Mouse (Mus musculus) hindbrain, embryonic 10.5 days (tissue): ENCODE results near the gene Thoc6. TPM values are rescaled to one million over a fixed set of nuclear protein-coding genes. Genes with fewer than 3 reads are reported as not detected.

Source experiments
- DNase-seq: peaks from one replicate; pipeline ENCODE4 v3.0.0-alpha.2; 2017; ENCODE audit warnings: low spot score
- H3K27ac ChIP-seq: fragments of 300-500 bp; sonication (generic); 2 replicates; pipeline ENCODE4 v1.5.1; 2016; ENCODE audit warnings: mild to moderate bottlenecking, moderate library complexity
- H3K27me3 ChIP-seq: fragments of 300-500 bp; sonication (generic); 2 replicates; pipeline ENCODE4 v1.6.1; 2016; ENCODE audit warnings: mild to moderate bottlenecking; ENCODE audit not compliant: poor library complexity, insufficient read depth, severe bottlenecking
- H3K36me3 ChIP-seq: fragments of 300-500 bp; sonication (generic); 2 replicates; pipeline ENCODE4 v1.6.1; 2016; ENCODE audit warnings: mild to moderate bottlenecking, moderate library complexity
- H3K4me1 ChIP-seq: fragments of 300-500 bp; sonication (generic); replicated peaks from 2 replicates; pipeline ENCODE4 v1.6.1; 2016; ENCODE audit warnings: mild to moderate bottlenecking
- H3K4me3 ChIP-seq: fragments of 300-500 bp; sonication (generic); 2 replicates; pipeline ENCODE4 v1.5.1; 2016; ENCODE audit warnings: mild to moderate bottlenecking, moderate library complexity
- H3K9me3 ChIP-seq: fragments of 300-500 bp; sonication (generic); 2 replicates; pipeline ENCODE4 v1.6.1; 2016; ENCODE audit warnings: mild to moderate bottlenecking, moderate library complexity
- WGBS: fragments of 180-500 bp; shearing (Covaris S2); methylation state at CpG from one replicate; pipeline ENCODE4 v1.1.7; 2016; 5-methylcytosine and 5-hydroxymethylcytosine counted together
- polyA plus RNA-seq: library from polyadenylated mRNA; unstranded; fragments of >200 nt; fragmentation: Nextera tagmentation; extraction: Ambion mirVana; gene quantifications from 2 replicates; pipeline ENCODE4 v1.2.1, GENCODE M21; 2016

Thoc6 gene
- 72.7 and 80.2 TPM in 2 replicates for polyA plus RNA-seq

DNA sequence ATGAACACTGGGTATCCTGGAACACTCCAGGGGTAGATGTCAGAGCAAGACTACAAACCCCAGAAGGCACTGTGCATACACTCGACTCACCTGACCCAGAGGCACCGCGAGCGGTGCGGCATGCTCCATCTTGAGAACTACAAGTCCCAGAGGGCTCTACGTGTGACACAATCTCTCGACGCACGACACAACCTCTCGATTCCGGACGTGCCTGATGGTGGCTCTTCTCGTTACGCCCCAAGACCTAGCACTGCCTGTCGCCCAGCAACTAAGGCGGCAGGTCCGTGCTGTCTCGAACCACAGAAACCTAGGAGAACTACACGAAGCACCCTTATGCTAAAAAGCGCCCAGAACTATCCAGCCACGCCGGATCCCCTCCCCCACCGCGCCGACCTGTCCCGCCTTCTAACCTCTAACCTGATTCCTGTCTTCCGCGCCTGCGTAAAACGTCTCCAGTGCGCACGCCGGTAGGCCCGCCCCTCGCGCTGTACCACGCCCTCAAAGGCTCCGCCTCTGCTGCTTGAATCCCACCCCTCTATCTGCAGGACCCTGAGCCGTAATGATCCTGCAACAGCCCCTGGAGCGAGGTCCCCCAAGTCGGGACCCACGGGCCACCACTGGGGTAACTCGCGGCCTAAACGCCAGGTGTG is at the start of gene Thoc6, which contains the start of gene Hcfc1r1:
Gene Thoc6, minus strand, starts transcription at position 459 of the 650 bp plus-strand sequence.
Gene Hcfc1r1, plus strand, starts transcription at position 173 of the 650 bp plus-strand sequence.
- peak; percentile 94 for DNase-seq
- Histone ChIP-seq H3K36me3 (peaks cover 23% of the 10 kb centered on the region), H3K27ac (peak within 1 kb of the TSS; percentile 93), H3K9me3 (no peaks in the 10 kb centered on the region), H3K27me3 (peaks cover 45% of the 10 kb centered on the region), H3K4me1 (peaks cover 52% of the 10 kb centered on the region), H3K4me3 (peak within 1 kb of the TSS; percentile 70)
- WGBS = under 1% methylated on average over 45 of the region's 45 CpGs

GRCm38 (mm10) chr17:23722376-23723125 is 48.9 kb upstream of the Thoc6 start, which contains the start of gene 1520401A03Rik:
Gene 1520401A03Rik (minus strand): TSS chr17:23722783.
- no peak within 1 kb of the TSS for H3K4me3 ChIP-seq
- DNase-seq = no peak

GRCm38 (mm10) chr17:23721886-23722285 is 48.2 kb upstream of the Thoc6 start:
- Histone ChIP-seq H3K27me3 (peaks cover 11% of the 10 kb centered on the region; the same call in 1 of the 2 replicates), H3K27ac (no peak overlapping the region), H3K9me3 (no peaks in the 10 kb centered on the region), H3K36me3 (no peaks in the 10 kb centered on the region), H3K4me1 (peaks cover 15% of the 10 kb centered on the region), H3K4me3 (no peak overlapping the region)
- DNase-seq = no peak
- 80% methylated on average over 2 of the region's 2 CpGs for WGBS

More at GRCm38 (mm10) chr17:23722376-23723125, 48.9 kb upstream of the Thoc6 start, which contains the start of gene 1520401A03Rik:
- no peak within 1 kb of the TSS for H3K27ac ChIP-seq
- peaks cover 22% of the 10 kb centered on the region for H3K4me1 ChIP-seq
- no peaks in the 10 kb centered on the region for H3K36me3 ChIP-seq
- H3K27me3 ChIP-seq = peaks cover 11% of the 10 kb centered on the region; the same call in 1 of the 2 replicates
- 79% methylated on average over 7 of the region's 7 CpGs for WGBS
- no peaks in the 10 kb centered on the region for H3K9me3 ChIP-seq

GRCm38 (mm10) chr17:23719455-23719854 is 45.8 kb upstream of the Thoc6 start:
- H3K36me3 ChIP-seq = no peaks in the 10 kb centered on the region
- peaks cover 3% of the 10 kb centered on the region; the same call in 1 of the 2 replicates for H3K4me1 ChIP-seq
- H3K9me3 ChIP-seq = no peaks in the 10 kb centered on the region
- H3K27me3 ChIP-seq = peaks cover 11% of the 10 kb centered on the region; the same call in 1 of the 2 replicates
- WGBS = 28% methylated on average over 1 of the region's 1 CpGs
- H3K4me3 ChIP-seq = no peak overlapping the region
- H3K27ac ChIP-seq = no peak overlapping the region
- no peak for DNase-seq

- DNase-seq = no peak
- Histone ChIP-seq H3K4me3 (no peak overlapping the region), H3K36me3 (no peaks in the 10 kb centered on the region), H3K9me3 (no peaks in the 10 kb centered on the region), H3K27ac (no peak overlapping the region), H3K4me1 (peaks cover 3% of the 10 kb centered on the region; the same call in 1 of the 2 replicates), H3K27me3 (peaks cover 11% of the 10 kb centered on the region; the same call in 1 of the 2 replicates)
- 62% methylated on average over 2 of the region's 2 CpGs for WGBS
Observed at GRCm38 (mm10) chr17:23717003-23717402, 43.3 kb upstream of the Thoc6 start.

- H3K4me1 ChIP-seq = 0 out of 2 replicates have a peak, but pooled peaks cover 9% of the 10 kb centered on the region
- H3K27ac ChIP-seq = no peak overlapping the region
- H3K9me3 ChIP-seq = no peaks in the 10 kb centered on the region
- no peak overlapping the region for H3K4me3 ChIP-seq
- no peaks in the 10 kb centered on the region for H3K36me3 ChIP-seq
- WGBS = 0% methylated on average over 3 of the region's 3 CpGs
- DNase-seq = peak; percentile 76
- H3K27me3 ChIP-seq = peaks cover 26% of the 10 kb centered on the region
Observed at GRCm38 (mm10) chr17:23706212-23706611, 32.5 kb upstream of the Thoc6 start.

DNA sequence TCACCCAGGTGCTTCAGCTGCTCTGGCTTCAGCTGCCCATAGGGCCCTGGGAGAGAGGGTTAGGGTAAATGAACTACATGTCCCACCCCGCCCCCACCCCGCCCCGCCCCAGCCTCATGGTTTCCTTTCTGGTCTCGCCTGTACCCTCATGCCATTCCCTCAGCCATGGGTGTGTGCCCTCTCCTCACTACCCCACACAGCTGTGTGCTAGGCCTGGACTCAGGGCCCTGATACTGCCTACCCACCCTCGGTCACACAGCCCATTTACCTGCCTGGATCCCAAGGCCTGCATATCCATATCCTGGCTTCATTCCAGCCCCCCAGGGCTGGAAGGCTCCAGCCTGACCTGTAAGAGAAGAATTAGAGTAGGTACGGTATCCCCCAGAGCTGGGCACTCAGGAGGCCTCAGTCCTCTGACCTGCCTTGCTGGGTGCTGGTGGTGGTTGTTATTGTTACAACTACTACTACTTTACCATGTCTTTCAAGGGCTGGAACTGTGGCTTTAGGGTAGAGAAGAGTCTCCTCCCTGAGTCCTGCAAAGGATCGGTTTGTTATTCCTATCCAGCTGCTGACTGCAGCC is 31.9 kb upstream of the Thoc6 start:
- 80% methylated on average over 7 of the region's 7 CpGs for WGBS
- Histone ChIP-seq H3K4me3 (no peak overlapping the region), H3K27ac (no peak overlapping the region), H3K36me3 (no peaks in the 10 kb centered on the region), H3K27me3 (peaks cover 32% of the 10 kb centered on the region), H3K4me1 (0 out of 2 replicates have a peak, but pooled peaks cover 9% of the 10 kb centered on the region), H3K9me3 (no peaks in the 10 kb centered on the region)
- DNase-seq = no peak

DNA sequence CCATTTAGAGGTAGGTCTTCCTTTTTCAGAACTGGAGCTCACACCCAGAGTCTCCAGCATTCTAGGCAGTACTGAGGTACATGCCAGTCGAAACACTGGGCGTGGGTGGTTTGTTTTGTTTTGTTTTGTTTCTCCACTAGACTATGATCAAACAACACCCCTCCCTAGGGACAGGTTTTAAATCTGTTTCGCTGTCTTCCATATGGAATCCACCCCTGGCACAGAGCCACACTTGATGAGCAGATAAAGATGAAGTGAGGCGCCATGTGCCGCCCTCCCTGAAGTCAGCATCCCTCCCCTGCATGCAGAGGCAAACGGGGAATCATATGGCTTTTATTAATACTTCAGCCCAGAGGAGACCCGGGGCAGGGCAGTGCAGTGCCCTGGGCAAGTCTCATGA is 31.1 kb upstream of the Thoc6 start:
- Histone ChIP-seq H3K4me1 (peaks cover 15% of the 10 kb centered on the region; the same call in 1 of the 2 replicates), H3K27me3 (peaks cover 41% of the 10 kb centered on the region), H3K4me3 (no peak overlapping the region), H3K27ac (no peak overlapping the region), H3K9me3 (no peaks in the 10 kb centered on the region), H3K36me3 (no peaks in the 10 kb centered on the region)
- 61% methylated on average over 7 of the region's 7 CpGs for WGBS
- DNase-seq = no peak

- H3K27me3 ChIP-seq = peaks cover 55% of the 10 kb centered on the region
- WGBS = 84% methylated on average over 9 of the region's 9 CpGs
- no peaks in the 10 kb centered on the region for H3K9me3 ChIP-seq
Observed at GRCm38 (mm10) chr17:23703301-23703700, 29.6 kb upstream of the Thoc6 start.

DNA sequence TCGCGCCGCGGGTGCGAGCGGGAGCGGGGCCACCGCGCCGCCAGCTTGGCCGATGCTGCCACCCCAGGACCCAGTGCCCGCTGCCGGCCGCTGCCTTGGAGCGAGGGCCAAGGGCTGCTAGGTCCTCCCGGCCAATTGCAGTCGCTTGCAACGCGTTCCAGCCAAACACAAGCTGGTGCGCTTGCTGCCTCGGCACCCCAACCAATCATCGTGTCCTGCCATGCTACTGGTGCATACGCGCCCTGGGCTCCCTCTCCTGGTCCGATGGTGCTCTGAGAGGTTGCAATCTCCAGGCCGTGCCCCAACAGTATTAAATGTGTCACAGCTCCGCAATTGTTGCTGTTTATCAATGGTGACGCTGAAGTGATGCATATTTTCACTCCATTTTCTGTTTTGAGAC is 26.4 kb upstream of the Thoc6 start:
- no peaks in the 10 kb centered on the region for H3K9me3 ChIP-seq
- peak; percentile 89 for DNase-seq
- H3K36me3 ChIP-seq = no peaks in the 10 kb centered on the region
- WGBS = under 1% methylated on average over 28 of the region's 28 CpGs
- peaks cover 24% of the 10 kb centered on the region for H3K4me1 ChIP-seq
- peaks cover 61% of the 10 kb centered on the region for H3K27me3 ChIP-seq
- peak overlapping the region; percentile 75 for H3K27ac ChIP-seq
- H3K4me3 ChIP-seq = peak overlapping the region; percentile 79

More at GRCm38 (mm10) chr17:23703301-23703700, 29.6 kb upstream of the Thoc6 start:
- no peak for DNase-seq
- no peaks in the 10 kb centered on the region for H3K36me3 ChIP-seq
- H3K4me3 ChIP-seq = no peak overlapping the region
- peaks cover 23% of the 10 kb centered on the region for H3K4me1 ChIP-seq
- H3K27ac ChIP-seq = no peak overlapping the region

DNA sequence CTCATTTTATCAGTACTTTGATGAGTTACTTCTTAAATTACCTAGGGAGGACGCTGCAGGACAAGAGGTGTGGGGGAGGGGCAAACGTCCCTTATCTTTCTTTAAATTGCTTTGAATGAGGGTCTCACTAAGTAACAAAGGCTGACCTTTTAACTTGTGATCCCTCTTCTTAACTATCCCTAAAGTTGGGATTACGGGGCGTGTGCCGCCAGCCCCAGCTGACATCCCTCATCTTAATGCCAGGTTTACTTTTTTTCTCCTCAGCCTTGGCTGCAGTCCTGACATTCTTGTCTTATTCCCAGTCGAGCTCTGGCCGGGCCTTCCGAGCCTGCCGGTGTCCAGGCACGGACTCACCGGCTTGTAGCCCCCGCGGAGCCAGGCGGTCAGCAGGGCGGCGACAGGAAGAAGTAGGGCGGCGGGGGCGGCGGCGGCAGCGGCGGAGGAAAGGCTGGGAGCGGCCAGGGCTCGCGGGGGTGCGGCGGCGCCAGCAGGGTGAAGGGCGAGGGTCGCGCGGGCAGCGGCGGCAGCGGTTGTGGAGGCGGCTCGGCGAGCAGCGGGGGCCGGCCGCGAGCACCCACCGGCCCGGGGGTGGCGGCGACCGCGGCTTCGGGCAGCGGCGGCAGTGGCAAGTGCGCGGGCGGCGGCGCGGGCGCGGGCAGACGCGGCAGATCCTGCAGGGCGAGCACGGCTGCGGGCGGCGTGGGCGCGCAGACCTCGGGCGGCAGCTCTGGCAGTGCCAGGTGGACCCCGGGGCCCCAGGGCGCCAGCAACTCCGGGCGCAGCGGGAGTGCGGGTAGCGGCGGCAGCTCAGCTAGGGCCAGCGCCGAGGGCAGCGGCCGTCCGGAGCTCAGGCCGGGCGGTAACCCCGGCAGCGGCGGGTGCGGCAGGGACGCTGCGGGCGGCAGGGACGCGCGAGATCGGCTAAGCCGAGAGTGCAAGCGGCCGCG is 25.7 kb upstream of the Thoc6 start:
- peaks cover 60% of the 10 kb centered on the region for H3K27me3 ChIP-seq
- peak; percentile 38 for DNase-seq
- peak overlapping the region; percentile 79 for H3K4me3 ChIP-seq
- peak overlapping the region; percentile 75 for H3K27ac ChIP-seq
- H3K4me1 ChIP-seq = peaks cover 21% of the 10 kb centered on the region
- no peaks in the 10 kb centered on the region for H3K36me3 ChIP-seq
- WGBS = under 1% methylated on average over 101 of the region's 101 CpGs
- no peaks in the 10 kb centered on the region for H3K9me3 ChIP-seq

GRCm38 (mm10) chr17:23695801-23696200 is 22.1 kb upstream of the Thoc6 start:
- WGBS = 18% methylated on average over 3 of the region's 3 CpGs
- H3K27me3 ChIP-seq = peaks cover 44% of the 10 kb centered on the region
- H3K36me3 ChIP-seq = no peaks in the 10 kb centered on the region
- H3K4me3 ChIP-seq = no peak overlapping the region
- DNase-seq = no peak
- H3K4me1 ChIP-seq = peaks cover 21% of the 10 kb centered on the region
- no peak overlapping the region for H3K27ac ChIP-seq
- no peaks in the 10 kb centered on the region for H3K9me3 ChIP-seq
